Mouse (Mus musculus) heart, adult 8-10 months (tissue): ENCODE results near the gene 4930404N11Rik. TPM values are rescaled to one million over a fixed set of nuclear protein-coding genes. Genes with fewer than 3 reads are reported as not detected.
A peak's percentile ranks its signal among the peaks of the same experiment; 100 is the strongest.

Experiments
- DNase-seq: peaks from one replicate; pipeline ENCODE4 v3.0.0; 2022; ENCODE audit warnings: low spot score
- total RNA-seq, 4 experiments: library from RNA; stranded (reverse); gene quantifications; 2 replicates each; pipeline ENCODE4 v1.2.4; 2022

4930404N11Rik gene
- total RNA-seq, 4 experiments from 2014 or later = 0.29 to 0.66 TPM; not detected in 2

- DNase-seq = no peak
Measured at GRCm38 (mm10) chr10:81355533-81355932, 10.1 kb downstream of the 4930404N11Rik start.

DNA sequence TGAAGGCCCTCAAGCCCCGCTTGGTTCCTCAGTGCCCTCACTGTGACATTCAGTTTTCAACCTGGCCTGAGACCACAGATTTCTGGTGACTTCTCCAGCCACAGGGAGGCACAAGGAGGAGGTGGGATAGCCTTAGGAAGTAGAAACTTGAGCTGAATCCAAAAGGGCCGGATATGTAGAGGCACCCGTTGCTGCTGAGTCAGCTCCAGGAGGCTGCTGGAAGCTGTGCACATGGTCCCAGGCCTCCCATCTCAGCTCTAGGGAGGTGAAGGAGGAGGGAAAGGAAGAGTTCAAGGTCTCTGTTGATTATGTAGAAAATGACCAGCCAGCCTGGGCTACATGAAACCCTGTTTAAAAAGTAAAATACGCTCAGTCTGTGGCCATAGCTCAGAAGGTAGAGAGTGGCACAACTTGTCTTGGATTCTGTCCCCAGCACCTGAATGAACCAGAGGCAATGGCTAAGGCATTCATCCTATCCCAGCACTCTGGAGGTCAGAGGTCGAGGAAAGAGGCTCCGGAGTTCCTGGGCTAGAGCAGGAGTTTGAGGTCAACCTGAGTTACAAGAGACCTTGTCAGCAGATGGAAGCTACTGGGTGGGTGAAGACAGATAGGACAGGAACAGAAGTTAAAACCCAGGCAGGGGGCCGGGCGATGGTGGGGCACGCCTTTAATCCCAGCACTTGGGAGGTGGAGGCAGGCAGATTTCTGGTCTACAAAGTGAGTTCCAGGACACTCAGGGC is 10.7 kb downstream of the 4930404N11Rik start:
- no peak for DNase-seq

GRCm38 (mm10) chr10:81351678-81352291 is 13.8 kb downstream of the 4930404N11Rik start:
- DNase-seq = no peak

DNA sequence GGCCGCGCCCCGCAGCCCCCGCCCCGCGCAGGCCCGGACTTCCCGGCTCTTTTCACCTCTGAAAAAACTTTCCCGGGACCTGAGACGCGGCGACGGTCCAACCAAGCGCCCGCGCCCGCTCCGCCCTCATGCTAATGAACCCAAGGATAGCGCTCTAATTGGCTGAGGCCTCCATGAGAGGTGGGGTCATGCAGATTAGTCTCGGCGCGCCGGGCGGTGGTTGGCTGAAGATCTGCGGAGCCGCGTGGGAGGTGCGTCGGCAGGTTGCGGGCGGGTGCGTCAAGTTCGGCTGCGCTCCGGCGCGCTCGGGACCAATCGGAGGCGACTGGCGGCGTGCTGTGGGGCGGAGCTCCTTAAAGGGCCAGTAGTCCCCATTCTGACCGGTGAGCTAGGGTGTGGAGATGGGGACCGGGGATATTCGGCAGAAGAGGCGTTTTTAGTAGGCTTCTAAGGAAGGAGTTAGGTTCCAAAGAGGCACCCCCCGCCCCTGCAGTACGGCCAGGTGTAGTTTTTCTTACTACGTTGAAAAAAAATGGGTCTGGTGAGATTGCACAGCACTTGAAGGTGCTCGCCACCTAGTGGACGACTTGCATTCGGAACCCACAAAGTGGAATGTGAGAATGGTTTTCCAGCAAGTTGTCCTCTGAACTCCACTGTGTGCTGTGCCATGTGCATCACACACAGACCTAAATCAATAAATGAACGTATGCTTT is 15.1 kb downstream of the 4930404N11Rik start, which contains the start of gene Hmg20b:
TSS of gene Hmg20b (minus strand) at position 130 of the 713 bp plus-strand sequence.
- peak; percentile 99 for DNase-seq

DNA sequence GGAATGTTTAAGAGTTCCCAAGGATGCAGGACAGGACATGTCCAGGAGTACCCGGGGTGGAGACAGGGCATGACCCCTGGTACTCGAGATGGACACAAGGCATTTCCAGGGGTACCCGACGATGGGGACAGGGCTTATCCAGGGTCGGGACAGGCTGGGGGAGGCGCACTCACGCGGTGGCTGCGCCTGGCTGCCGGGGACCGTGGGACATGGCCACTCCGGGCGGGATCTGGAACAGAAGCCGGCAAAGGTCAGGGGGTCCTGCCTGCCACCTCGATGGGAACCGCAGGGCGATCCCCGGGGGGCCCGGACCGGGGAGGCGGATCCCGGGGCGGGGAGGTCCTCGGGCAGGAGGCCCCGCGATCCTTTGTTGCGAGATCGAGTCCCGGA is 15.7 kb downstream of the 4930404N11Rik start:
- no peak for DNase-seq

GRCm38 (mm10) chr10:81349146-81349545 is 16.5 kb downstream of the 4930404N11Rik start:
- no peak for DNase-seq

DNA sequence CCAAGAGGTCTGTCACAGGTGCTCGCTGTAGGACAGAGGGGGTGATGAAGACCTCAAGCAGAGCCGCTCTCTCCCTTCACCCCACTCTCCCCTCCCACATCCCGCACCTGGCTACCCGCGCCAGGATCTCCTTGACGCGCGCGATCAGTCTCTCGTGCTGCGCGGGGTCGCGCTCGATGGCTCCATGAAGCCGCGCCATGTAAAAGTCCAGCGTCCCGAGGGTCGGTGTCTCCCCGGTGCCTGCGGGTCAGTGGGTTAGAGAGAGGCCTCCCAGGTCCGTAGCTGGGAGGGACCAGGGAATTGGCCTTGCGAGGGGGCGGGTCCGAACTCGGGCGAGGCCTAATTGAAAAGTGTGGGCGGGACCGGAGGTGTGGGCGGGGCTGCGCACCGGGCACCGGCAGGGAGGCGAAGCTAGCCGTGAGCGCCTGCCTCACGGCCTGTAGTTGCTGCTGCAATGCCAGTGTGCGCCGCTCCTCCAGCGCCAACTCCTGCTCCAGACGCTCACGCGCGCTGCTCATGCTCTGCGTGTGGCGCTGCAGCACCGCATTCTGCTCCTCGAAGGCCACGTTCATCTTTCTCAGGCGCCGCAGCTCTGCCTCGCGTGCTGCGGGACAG is 19.1 kb downstream of the 4930404N11Rik start:
- no peak for DNase-seq

DNA sequence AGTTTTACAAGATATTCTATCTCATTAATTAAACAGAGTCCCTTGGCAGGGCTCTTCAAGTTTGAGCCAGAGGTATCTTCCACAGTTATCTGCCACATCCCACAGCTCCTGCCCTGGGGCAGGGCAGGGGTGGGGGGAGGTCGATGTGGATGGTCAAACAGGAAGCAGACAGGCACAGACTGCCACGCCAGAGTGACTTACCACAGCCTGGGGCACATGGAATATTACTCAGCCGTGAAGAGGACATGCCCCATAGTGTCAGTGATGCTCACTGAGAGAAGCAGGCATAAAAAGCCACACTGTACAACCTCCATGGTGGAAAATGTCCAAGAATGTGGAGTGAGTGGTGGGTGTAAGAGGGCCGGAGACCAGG is 20.5 kb downstream of the 4930404N11Rik start:
- DNase-seq = no peak

DNA sequence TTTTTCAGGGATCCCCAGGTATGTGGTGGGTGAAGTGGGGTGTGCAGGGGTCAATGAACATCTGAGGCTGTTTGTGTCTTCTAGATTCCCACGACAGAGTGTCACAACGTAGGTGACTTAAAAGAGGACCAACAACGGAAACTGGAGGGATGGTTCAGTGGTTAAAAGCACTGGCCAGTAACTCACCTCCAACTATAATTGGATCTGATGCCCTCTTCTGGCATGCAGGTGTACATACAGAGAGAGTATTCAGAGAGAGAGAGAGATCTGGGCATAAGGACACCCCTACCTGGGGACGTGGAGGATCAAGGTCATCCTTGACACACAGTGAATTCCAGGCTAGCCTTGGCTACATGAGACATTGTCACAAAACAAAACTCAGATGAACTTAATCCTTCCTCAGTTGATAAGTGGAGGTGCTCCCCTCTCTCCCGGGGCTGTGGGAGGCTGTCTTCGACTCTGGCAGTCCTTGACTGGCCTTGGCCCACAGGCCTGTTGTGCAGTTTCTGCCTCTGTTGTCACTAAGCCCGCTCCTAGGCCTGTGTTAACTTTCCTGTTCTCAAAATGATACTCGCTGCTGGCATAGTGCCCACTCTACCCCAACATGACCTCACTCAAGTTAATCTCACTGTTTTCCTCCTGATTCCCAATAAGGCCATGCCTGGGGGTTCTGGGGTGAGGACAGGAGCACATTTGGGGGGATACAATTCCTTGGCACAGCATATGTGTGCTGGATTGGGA is 21.0 kb downstream of the 4930404N11Rik start:
- DNase-seq = no peak

GRCm38 (mm10) chr10:81342686-81343505 is 22.7 kb downstream of the 4930404N11Rik start, which contains the start of gene Gipc3:
Gipc3 (minus strand) TSS chr10:81343266.
- DNase-seq = no peak

GRCm38 (mm10) chr10:81341333-81341949 is 24.2 kb downstream of the 4930404N11Rik start:
- peak; percentile 63 for DNase-seq

DNA sequence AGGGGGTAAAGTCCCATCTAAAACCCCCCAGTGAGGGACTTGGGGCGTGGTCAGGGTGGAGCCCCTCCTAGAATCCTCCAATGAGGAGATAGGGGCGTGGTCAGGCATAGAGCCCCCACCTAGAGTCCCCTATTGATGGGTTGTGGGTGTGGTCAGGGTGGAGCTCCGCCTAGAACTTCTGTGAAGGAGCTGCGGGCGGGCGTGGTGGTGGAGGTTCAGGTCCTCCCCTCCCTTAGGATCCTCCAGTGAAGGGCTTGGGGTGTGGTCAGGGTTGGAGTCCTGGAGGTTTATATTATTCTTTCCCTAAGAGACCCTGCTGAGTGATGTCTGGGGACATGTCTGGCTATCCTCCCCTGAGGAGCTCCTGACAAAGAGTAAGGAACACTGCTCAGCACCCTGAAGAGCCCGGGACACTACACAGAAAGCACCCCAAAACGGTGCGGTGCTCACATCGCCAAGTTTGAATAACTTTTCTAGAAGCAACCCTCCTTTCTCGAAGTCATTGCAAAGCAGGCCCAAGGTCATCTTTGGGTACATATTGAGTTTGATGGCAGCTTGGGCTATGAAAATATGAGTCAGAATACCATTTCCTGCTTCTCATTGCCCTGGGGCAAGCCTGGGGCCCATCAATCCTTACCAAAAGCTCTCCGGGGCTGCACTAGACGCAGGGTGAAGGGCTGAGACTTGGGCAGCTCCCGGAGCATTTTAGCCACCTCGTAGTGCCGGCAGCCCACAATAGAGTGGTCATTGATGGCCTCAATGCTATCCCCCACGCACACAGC is 24.9 kb downstream of the 4930404N11Rik start:
- DNase-seq = no peak

- no peak for DNase-seq
Measured at GRCm38 (mm10) chr10:81336558-81336957, 29.1 kb downstream of the 4930404N11Rik start.

- DNase-seq = no peak
Measured at GRCm38 (mm10) chr10:81335393-81336340, 29.9 kb downstream of the 4930404N11Rik start.

- DNase-seq = no peak
Measured at GRCm38 (mm10) chr10:81334324-81334723, 31.3 kb downstream of the 4930404N11Rik start.

DNA sequence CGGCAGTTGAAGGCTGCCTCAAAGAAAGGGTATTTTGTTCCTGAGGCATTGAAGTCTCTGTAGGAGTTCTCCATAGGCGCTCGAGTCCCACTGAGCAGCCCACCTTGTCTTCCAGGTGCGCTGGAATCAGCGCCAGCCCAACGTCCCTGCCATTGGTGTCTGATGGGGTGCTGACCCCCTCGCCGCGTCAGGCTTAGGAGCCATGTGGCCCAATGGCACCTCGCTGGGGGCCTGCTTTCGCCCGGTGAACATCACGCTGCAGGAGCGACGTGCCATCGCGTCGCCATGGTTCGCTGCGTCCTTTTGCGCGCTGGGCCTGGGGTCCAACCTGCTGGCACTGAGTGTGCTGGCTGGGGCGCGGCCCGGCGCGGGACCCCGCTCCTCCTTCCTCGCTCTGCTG is 33.3 kb downstream of the 4930404N11Rik start:
- DNase-seq = no peak

GRCm38 (mm10) chr10:81330007-81330406 is 35.6 kb downstream of the 4930404N11Rik start:
- peak; percentile 78 for DNase-seq
